ENCODE assay signal across 8 mouse cellular contexts in the genomic region with DNA sequence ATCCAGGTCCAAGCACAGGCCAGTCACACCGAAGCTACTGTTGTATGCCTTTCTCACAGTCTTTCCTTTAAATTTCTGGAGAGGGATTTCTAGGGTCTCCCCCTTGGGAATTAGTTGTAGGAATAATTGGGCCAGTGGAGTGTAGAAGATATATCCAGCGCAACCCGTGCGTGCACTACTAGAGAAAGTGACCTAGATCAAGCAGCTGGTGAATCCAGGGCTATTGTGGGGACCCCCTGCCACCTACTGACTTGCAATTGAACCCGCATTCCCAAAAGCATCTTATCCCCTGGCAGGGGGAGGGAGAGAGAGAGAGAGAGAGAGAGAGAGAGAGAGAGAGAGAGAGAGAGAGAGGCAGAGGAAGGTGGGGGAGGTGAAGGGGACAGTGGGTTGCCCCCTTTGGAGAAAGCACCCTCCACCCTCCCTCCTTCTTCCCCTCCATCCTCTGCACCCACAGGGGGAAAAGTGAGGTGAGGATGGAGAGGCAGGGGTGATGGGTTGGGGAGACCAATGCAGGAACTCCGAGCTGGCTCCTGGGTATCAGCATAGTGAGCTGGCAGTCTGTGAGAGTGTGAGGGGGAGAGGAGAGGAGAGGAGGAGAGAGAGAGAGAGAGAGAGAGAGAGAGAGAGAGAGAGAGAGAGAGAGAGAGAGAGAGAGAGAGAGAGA. TPM values are rescaled to one million over a fixed set of nuclear protein-coding genes. Genes with fewer than 3 reads are reported as not detected.
DNase-seq lines count a peak whose midpoint lies in the region; ATAC-seq lines count a peak whose summit lies in the region.
"Had no signal": no experiment of that assay in that cellular context is flagged by ENCODE, and none has a peak within 500 bp of the region (broad histone marks: within the 10 kb centered on the region; RNA-seq: fewer than 3 reads in every experiment).

A gene (plus strand): TSS at position 364 of the 667 bp plus-strand sequence.

- H3K9ac ChIP-seq in lung, embryonic 16.5 days (ENCODE audit: low read length): no peak within 1 kb of the TSS
- H3K9ac ChIP-seq in limb, embryonic 11.5 days (ENCODE audit: low read length): no peak within 1 kb of the TSS
- H3K9ac ChIP-seq in stomach, embryonic 16.5 days (ENCODE audit: low read length): peak within 1 kb of the TSS; percentile 26; the same call in 1 of the 2 replicates

- H3K9me3 ChIP-seq in lung, embryonic 16.5 days (ENCODE audit: control insufficient read depth, low read length): no peaks in the 10 kb centered on the region
- no peaks in the 10 kb centered on the region for H3K9me3 ChIP-seq in hindbrain, embryonic 10.5 days
- no peaks in the 10 kb centered on the region for H3K9me3 ChIP-seq in limb, embryonic 11.5 days (ENCODE audit: control insufficient read depth, low read length)
- no peaks in the 10 kb centered on the region for H3K9me3 ChIP-seq in stomach, embryonic 16.5 days (replicated peaks; ENCODE audit: control insufficient read depth, low read length)

- no peak for DNase-seq in lung, postnatal 10 days
- no peak for DNase-seq in hindbrain, embryonic 10.5 days (ENCODE audit: low spot score)
- no peak for DNase-seq in limb, embryonic 11.5 days (ENCODE audit: low spot score)
- DNase-seq in cerebellum, adult 8-10 months: no peak
- no peak for DNase-seq in embryo, embryonic 10 days (ENCODE audit: low spot score)

- no peak for ATAC-seq in lung, embryonic 16.5 days (ENCODE audit: low read depth)
- ATAC-seq in limb, embryonic 11.5 days (ENCODE audit: insufficient number of reproducible peaks, low FRiP score, low TSS enrichment, low read depth): no peak
- ATAC-seq in stomach, embryonic 16.5 days (ENCODE audit: insufficient read depth, low FRiP score): no peak

- H3K27ac ChIP-seq in lung, embryonic 16.5 days (ENCODE audit: low read length): no peak within 1 kb of the TSS
- peak within 1 kb of the TSS; percentile 29 for H3K27ac ChIP-seq in hindbrain, embryonic 10.5 days
- no peak within 1 kb of the TSS for H3K27ac ChIP-seq in limb, embryonic 11.5 days (replicated peaks; ENCODE audit: low read depth, low read length)
- H3K27ac ChIP-seq in stomach, embryonic 16.5 days (ENCODE audit: low read length): no peak within 1 kb of the TSS

- no peaks in the 10 kb centered on the region; the same call in 1 of the 2 replicates for H3K27me3 ChIP-seq in lung, embryonic 16.5 days (ENCODE audit: control insufficient read depth, insufficient read depth, low read depth, low read length)
- peaks cover 38% of the 10 kb centered on the region for H3K27me3 ChIP-seq in hindbrain, embryonic 10.5 days (ENCODE audit: insufficient read depth, poor library complexity, severe bottlenecking)
- no peaks in the 10 kb centered on the region for H3K27me3 ChIP-seq in limb, embryonic 11.5 days (ENCODE audit: control insufficient read depth, insufficient read depth, low read length)
- no peaks in the 10 kb centered on the region for H3K27me3 ChIP-seq in stomach, embryonic 16.5 days (ENCODE audit: control insufficient read depth, insufficient read depth, low read length)

- WGBS in lung, embryonic 16.5 days: 45% methylated on average over 6 of the region's 6 CpGs
- 18% methylated on average over 6 of the region's 6 CpGs for WGBS in hindbrain, embryonic 10.5 days
- WGBS in limb, embryonic 11.5 days: 30% methylated on average over 6 of the region's 6 CpGs
- WGBS in stomach, embryonic 16.5 days: 44% methylated on average over 6 of the region's 6 CpGs

- no peaks in the 10 kb centered on the region for H3K4me1 ChIP-seq in lung, embryonic 16.5 days (replicated peaks; ENCODE audit: control insufficient read depth, insufficient read depth, low read length)
- H3K4me1 ChIP-seq in hindbrain, embryonic 10.5 days (replicated peaks): peaks cover 29% of the 10 kb centered on the region
- H3K4me1 ChIP-seq in limb, embryonic 11.5 days (ENCODE audit: control insufficient read depth, insufficient read depth, low read length): 0 out of 2 replicates have a peak, but pooled peaks cover 2% of the 10 kb centered on the region
- H3K4me1 ChIP-seq in stomach, embryonic 16.5 days (ENCODE audit: control insufficient read depth, insufficient read depth, low read length): no peaks in the 10 kb centered on the region

- no peaks in the 10 kb centered on the region for H3K36me3 ChIP-seq in lung, embryonic 16.5 days (ENCODE audit: control insufficient read depth, insufficient read depth, low read length)
- no peaks in the 10 kb centered on the region for H3K36me3 ChIP-seq in hindbrain, embryonic 10.5 days
- H3K36me3 ChIP-seq in limb, embryonic 11.5 days (ENCODE audit: control insufficient read depth, insufficient read depth, low read length): no peaks in the 10 kb centered on the region
- H3K36me3 ChIP-seq in stomach, embryonic 16.5 days (ENCODE audit: control insufficient read depth, insufficient read depth, low read length): no peaks in the 10 kb centered on the region

- 0 out of 2 replicates have a peak within 1 kb of the TSS, but pooled peaks have one; percentile 18 for H3K4me2 ChIP-seq in lung, embryonic 16.5 days (ENCODE audit: low read depth, low read length)
- H3K4me2 ChIP-seq in limb, embryonic 11.5 days (ENCODE audit: low read depth, severe bottlenecking): peak within 1 kb of the TSS; percentile 3; the same call in 1 of the 2 replicates
- peak within 1 kb of the TSS; percentile 46 for H3K4me2 ChIP-seq in stomach, embryonic 16.5 days (ENCODE audit: low read depth, low read length)

- no peak within 1 kb of the TSS for H3K4me3 ChIP-seq in lung, embryonic 16.5 days (ENCODE audit: low read length)
- H3K4me3 ChIP-seq in hindbrain, embryonic 10.5 days: peak within 1 kb of the TSS; percentile 44
- no peak within 1 kb of the TSS for H3K4me3 ChIP-seq in limb, embryonic 11.5 days (ENCODE audit: low read depth, low read length)
- peak within 1 kb of the TSS; percentile 31 for H3K4me3 ChIP-seq in stomach, embryonic 16.5 days (replicated peaks; ENCODE audit: low read length)

RNA-seq across cellular contexts. Expression of the gene that starts here (rescaled TPM):
- polyA plus RNA-seq in lung, embryonic 16.5 days (2015; fragmentation: Nextera tagmentation; extraction: Ambion mirVana): 0.89 and 1.6 TPM in 2 replicates
- 1.00 and 1.8 TPM in 2 replicates for polyA plus RNA-seq in hindbrain, embryonic 10.5 days (2016; fragmentation: Nextera tagmentation; extraction: Ambion mirVana)
- polyA plus RNA-seq in limb, embryonic 11.5 days (2014; fragmentation: Nextera tagmentation; extraction: Ambion mirVana): 0.24 and 0.27 TPM in 2 replicates
- polyA plus RNA-seq in stomach, embryonic 16.5 days (2015; fragmentation: Nextera tagmentation; extraction: Ambion mirVana): 1.7 and 1.8 TPM in 2 replicates
- polyA plus RNA-seq: liver, adult 2 months had no signal

Comparison
In these comparisons a context has a peak if more than half of its experiments do, and no peak if none do; other contexts are left out.
1. H3K4me3 ChIP-seq: peak in hindbrain, embryonic 10.5 days (single experiment) and stomach, embryonic 16.5 days (single experiment); none in lung, embryonic 16.5 days (single experiment) and limb, embryonic 11.5 days (single experiment).
2. Peak in every context shown above with its lines, with median percentiles within 50 percentile points of each other: H3K4me2 ChIP-seq.